Mouse (Mus musculus): Measurements from ENCODE around the gene Prdm4. TPM values are rescaled to one million over a fixed set of nuclear protein-coding genes. Genes with fewer than 3 reads are reported as not detected.

Gene Prdm4
- polyA plus RNA-seq, 1 experiment from 2014 or later, result 20.3 TPM

DNA sequence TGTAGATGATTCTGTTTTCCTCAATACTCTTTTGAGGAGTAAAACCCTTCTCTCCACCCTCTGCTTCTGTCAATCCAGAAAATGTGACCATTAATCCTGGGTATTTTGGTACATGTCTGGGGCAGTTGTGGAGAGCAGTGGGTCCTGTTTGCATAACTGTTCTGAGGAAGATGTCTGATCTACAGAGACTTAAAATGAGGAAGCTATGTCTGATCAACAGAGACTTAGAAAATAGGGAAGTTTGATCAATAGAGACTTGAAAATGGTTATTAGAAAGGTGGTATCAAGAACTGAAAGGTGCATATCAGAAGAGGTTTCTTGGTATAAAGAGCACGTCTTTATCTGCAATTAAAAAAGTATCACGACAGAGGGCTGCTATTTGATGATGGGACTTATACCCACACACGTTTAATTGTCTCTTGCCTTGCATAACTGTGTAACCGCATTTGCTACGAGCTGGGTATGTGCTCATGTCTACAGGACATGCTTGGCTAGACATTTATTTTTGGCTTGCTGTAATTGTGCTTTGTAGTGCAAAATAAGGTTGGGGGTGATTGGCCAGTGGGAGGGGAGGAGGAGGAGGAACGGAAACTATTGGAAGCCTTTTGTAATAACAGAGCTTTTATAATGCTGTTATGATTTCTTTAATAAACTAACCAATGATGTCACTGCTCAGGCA is 35.0 kb upstream of the Prdm4 start:
- H3K9me3 ChIP-seq (replicated peaks; ENCODE audit: control insufficient read depth, low read length, poor library complexity, severe bottlenecking), result no peaks in the 10 kb centered on the region
- H3K36me3 ChIP-seq (ENCODE audit: control insufficient read depth, insufficient read depth, low read length), result peaks cover 20% of the 10 kb centered on the region
- no peak overlapping the region for H3K9ac ChIP-seq (ENCODE audit: low read depth, low read length)
- ATAC-seq, result no peak
- H3K4me3 ChIP-seq (ENCODE audit: low read depth, low read length), result no peak overlapping the region
- H3K4me2 ChIP-seq (ENCODE audit: low read length), result no peak overlapping the region
- H3K27me3 ChIP-seq (ENCODE audit: control insufficient read depth, insufficient read depth, low read depth, low read length), result no peaks in the 10 kb centered on the region
- WGBS, result 87% methylated on average over 6 of the region's 6 CpGs
- peaks cover 11% of the 10 kb centered on the region for H3K4me1 ChIP-seq (ENCODE audit: control insufficient read depth, insufficient read depth, low read length)
- H3K27ac ChIP-seq (ENCODE audit: low read length), result no peak overlapping the region

- Histone ChIP-seq H3K4me1 (ENCODE audit: control insufficient read depth, insufficient read depth, low read length) (no peaks in the 10 kb centered on the region), H3K27me3 (ENCODE audit: control insufficient read depth, insufficient read depth, low read depth, low read length) (no peaks in the 10 kb centered on the region), H3K9ac (ENCODE audit: low read depth, low read length) (no peak overlapping the region), H3K9me3 (replicated peaks; ENCODE audit: control insufficient read depth, low read length, poor library complexity, severe bottlenecking) (no peaks in the 10 kb centered on the region), H3K27ac (ENCODE audit: low read length) (no peak overlapping the region), H3K4me2 (ENCODE audit: low read length) (no peak overlapping the region), H3K36me3 (ENCODE audit: control insufficient read depth, insufficient read depth, low read length) (peaks cover 37% of the 10 kb centered on the region), H3K4me3 (ENCODE audit: low read depth, low read length) (no peak overlapping the region)
- ATAC-seq, result no peak
- 81% methylated on average over 8 of the region's 8 CpGs for WGBS
These were observed 31.7 kb upstream of the Prdm4 start for GRCm38 (mm10) chr10:85948483-85949196.

- no peak overlapping the region for H3K27ac ChIP-seq (ENCODE audit: low read length)
- no peak overlapping the region for H3K9ac ChIP-seq (ENCODE audit: low read depth, low read length)
- ATAC-seq, result no peak
- H3K36me3 ChIP-seq (ENCODE audit: control insufficient read depth, insufficient read depth, low read length), result peaks cover 39% of the 10 kb centered on the region
- no peaks in the 10 kb centered on the region for H3K9me3 ChIP-seq (replicated peaks; ENCODE audit: control insufficient read depth, low read length, poor library complexity, severe bottlenecking)
- H3K27me3 ChIP-seq (ENCODE audit: control insufficient read depth, insufficient read depth, low read depth, low read length), result no peaks in the 10 kb centered on the region
- no peak overlapping the region for H3K4me2 ChIP-seq (ENCODE audit: low read length)
- no peaks in the 10 kb centered on the region for H3K4me1 ChIP-seq (ENCODE audit: control insufficient read depth, insufficient read depth, low read length)
- WGBS, result 98% methylated on average over 6 of the region's 6 CpGs
- no peak overlapping the region for H3K4me3 ChIP-seq (ENCODE audit: low read depth, low read length)
These were observed 19.5 kb upstream of the Prdm4 start for GRCm38 (mm10) chr10:85936280-85936965.

GRCm38 (mm10) chr10:85929962-85930361 is 13.0 kb upstream of the Prdm4 start:
- Histone ChIP-seq H3K4me1 (ENCODE audit: control insufficient read depth, insufficient read depth, low read length) (peaks cover 14% of the 10 kb centered on the region), H3K4me3 (ENCODE audit: low read depth, low read length) (no peak overlapping the region), H3K9ac (ENCODE audit: low read depth, low read length) (no peak overlapping the region), H3K4me2 (ENCODE audit: low read length) (no peak overlapping the region), H3K9me3 (replicated peaks; ENCODE audit: control insufficient read depth, low read length, poor library complexity, severe bottlenecking) (no peaks in the 10 kb centered on the region), H3K27ac (ENCODE audit: low read length) (no peak overlapping the region), H3K36me3 (ENCODE audit: control insufficient read depth, insufficient read depth, low read length) (no peaks in the 10 kb centered on the region), H3K27me3 (ENCODE audit: control insufficient read depth, insufficient read depth, low read depth, low read length) (no peaks in the 10 kb centered on the region)
- 90% methylated on average over 11 of the region's 11 CpGs for WGBS
- no peak for ATAC-seq

DNA sequence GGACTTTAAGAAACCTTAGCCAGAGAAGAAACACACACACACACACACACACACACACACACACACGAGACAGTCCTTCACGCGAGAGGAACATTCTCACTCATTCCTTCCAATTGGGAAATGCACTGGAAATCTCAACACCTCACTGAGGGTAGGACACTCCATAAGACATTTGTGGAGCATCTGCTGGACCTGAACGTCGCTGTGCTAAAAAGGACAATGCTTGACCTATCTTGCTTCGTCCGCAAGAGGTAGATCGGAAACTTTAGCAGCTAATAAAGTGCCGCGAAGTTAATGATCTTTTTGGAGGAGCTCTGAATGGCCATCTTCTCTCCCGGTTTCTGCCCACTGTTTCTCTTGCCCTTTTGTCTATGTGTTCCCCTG is 12.3 kb upstream of the Prdm4 start:
- peak overlapping the region; percentile 80 for H3K4me2 ChIP-seq (ENCODE audit: low read length)
- peak overlapping the region; percentile 48; the same call in 1 of the 2 replicates for H3K9ac ChIP-seq (ENCODE audit: low read depth, low read length)
- H3K4me1 ChIP-seq (ENCODE audit: control insufficient read depth, insufficient read depth, low read length), result peaks cover 14% of the 10 kb centered on the region
- ATAC-seq, result 0 out of 2 replicates have a peak, but pooled peaks have one; percentile 14
- H3K36me3 ChIP-seq (ENCODE audit: control insufficient read depth, insufficient read depth, low read length), result no peaks in the 10 kb centered on the region
- H3K27me3 ChIP-seq (ENCODE audit: control insufficient read depth, insufficient read depth, low read depth, low read length), result no peaks in the 10 kb centered on the region
- H3K4me3 ChIP-seq (ENCODE audit: low read depth, low read length), result peak overlapping the region; percentile 53
- H3K27ac ChIP-seq (ENCODE audit: low read length), result no peak overlapping the region
- no peaks in the 10 kb centered on the region for H3K9me3 ChIP-seq (replicated peaks; ENCODE audit: control insufficient read depth, low read length, poor library complexity, severe bottlenecking)
- 45% methylated on average over 11 of the region's 11 CpGs for whole genome bisulfite sequencing

GRCm38 (mm10) chr10:85928499-85929207 is 11.7 kb upstream of the Prdm4 start:
- Histone ChIP-seq H3K36me3 (ENCODE audit: control insufficient read depth, insufficient read depth, low read length) (no peaks in the 10 kb centered on the region), H3K9me3 (replicated peaks; ENCODE audit: control insufficient read depth, low read length, poor library complexity, severe bottlenecking) (no peaks in the 10 kb centered on the region), H3K4me3 (ENCODE audit: low read depth, low read length) (peak overlapping the region; percentile 53), H3K4me2 (ENCODE audit: low read length) (peak overlapping the region; percentile 80), H3K27ac (ENCODE audit: low read length) (no peak overlapping the region), H3K27me3 (ENCODE audit: control insufficient read depth, insufficient read depth, low read depth, low read length) (no peaks in the 10 kb centered on the region), H3K4me1 (ENCODE audit: control insufficient read depth, insufficient read depth, low read length) (peaks cover 14% of the 10 kb centered on the region), H3K9ac (ENCODE audit: low read depth, low read length) (peak overlapping the region; percentile 68)
- WGBS, result 1% methylated on average over 62 of the region's 63 CpGs
- peak; percentile 95 for ATAC-seq

GRCm38 (mm10) chr10:85927676-85928445 is 10.9 kb upstream of the Prdm4 start, which contains the start of gene Ascl4:
Ascl4 (plus strand) TSS chr10:85927681.
- peak within 1 kb of the TSS; percentile 68 for H3K9ac ChIP-seq (ENCODE audit: low read depth, low read length)
- H3K36me3 ChIP-seq (ENCODE audit: control insufficient read depth, insufficient read depth, low read length), result no peaks in the 10 kb centered on the region
- peak; percentile 40 for ATAC-seq
- peak within 1 kb of the TSS; percentile 53 for H3K4me3 ChIP-seq (ENCODE audit: low read depth, low read length)
- WGBS, result under 1% methylated on average over 23 of the region's 23 CpGs
- H3K27ac ChIP-seq (ENCODE audit: low read length), result no peak within 1 kb of the TSS
- peak within 1 kb of the TSS; percentile 80 for H3K4me2 ChIP-seq (ENCODE audit: low read length)
- no peaks in the 10 kb centered on the region for H3K27me3 ChIP-seq (ENCODE audit: control insufficient read depth, insufficient read depth, low read depth, low read length)
- no peaks in the 10 kb centered on the region for H3K9me3 ChIP-seq (replicated peaks; ENCODE audit: control insufficient read depth, low read length, poor library complexity, severe bottlenecking)
- H3K4me1 ChIP-seq (ENCODE audit: control insufficient read depth, insufficient read depth, low read length), result peaks cover 14% of the 10 kb centered on the region

GRCm38 (mm10) chr10:85879886-85880486 is 37.0 kb downstream of the Prdm4 start:
- H3K4me3 ChIP-seq (ENCODE audit: low read depth, low read length), result no peak overlapping the region
- 93% methylated on average over 8 of the region's 8 CpGs for WGBS
- no peak overlapping the region for H3K27ac ChIP-seq (ENCODE audit: low read length)
- H3K4me2 ChIP-seq (ENCODE audit: low read length), result no peak overlapping the region
- H3K36me3 ChIP-seq (ENCODE audit: control insufficient read depth, insufficient read depth, low read length), result peaks cover 51% of the 10 kb centered on the region
- no peak overlapping the region for H3K9ac ChIP-seq (ENCODE audit: low read depth, low read length)
- no peaks in the 10 kb centered on the region for H3K4me1 ChIP-seq (ENCODE audit: control insufficient read depth, insufficient read depth, low read length)
- ATAC-seq, result no peak
- no peaks in the 10 kb centered on the region for H3K9me3 ChIP-seq (replicated peaks; ENCODE audit: control insufficient read depth, low read length, poor library complexity, severe bottlenecking)
- H3K27me3 ChIP-seq (ENCODE audit: control insufficient read depth, insufficient read depth, low read depth, low read length), result no peaks in the 10 kb centered on the region

Data from midbrain, embryonic 16.5 days (tissue).